Mouse (Mus musculus) retina, postnatal 7 days (tissue): ENCODE measurements around the gene Gpr85.
"Not testable (repeated sequence)": the region's sequence is repeated elsewhere in the genome, so short reads cannot be mapped to it uniquely, and the experiment has no call there.

Experiments used
- DNase-seq: peaks from one replicate; pipeline ENCODE4 v3.0.0-alpha.2; 2012; ENCODE audit warnings: low read depth, low spot score

Gene Gpr85

GRCm38 (mm10) chr6:13839345-13840054 lies at the start of gene Gpr85:
Gene Gpr85 (minus strand): TSS chr6:13839942.
- DNase-seq = no peak

- no peak for DNase-seq
These were observed 45.3 kb upstream of the Gpr85 start for GRCm38 (mm10) chr6:13884877-13885592.

DNA sequence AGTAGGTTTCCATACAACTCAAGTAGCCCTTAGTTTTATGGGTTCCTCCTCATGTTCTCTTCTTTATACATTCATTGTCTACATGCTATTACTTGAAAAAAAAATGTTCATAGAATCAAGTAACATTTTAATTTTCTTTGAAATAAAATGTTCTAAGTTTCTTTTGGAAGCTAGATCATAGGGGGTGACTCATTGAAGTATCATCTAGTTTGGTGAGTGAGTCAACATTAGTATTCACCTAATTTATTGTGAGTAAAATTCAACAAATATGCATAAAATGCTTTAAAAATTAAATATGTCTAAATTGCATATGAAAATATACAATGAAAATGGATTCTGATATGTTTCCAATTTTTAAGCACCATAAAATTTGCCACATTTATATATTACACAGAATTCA lies 43.2 kb upstream of the Gpr85 start:
- DNase-seq = no peak

GRCm38 (mm10) chr6:13873959-13874358 lies 34.2 kb upstream of the Gpr85 start:
- DNase-seq = no peak

- no peak for DNase-seq
These were observed 32.3 kb upstream of the Gpr85 start for GRCm38 (mm10) chr6:13872076-13872475.

DNA sequence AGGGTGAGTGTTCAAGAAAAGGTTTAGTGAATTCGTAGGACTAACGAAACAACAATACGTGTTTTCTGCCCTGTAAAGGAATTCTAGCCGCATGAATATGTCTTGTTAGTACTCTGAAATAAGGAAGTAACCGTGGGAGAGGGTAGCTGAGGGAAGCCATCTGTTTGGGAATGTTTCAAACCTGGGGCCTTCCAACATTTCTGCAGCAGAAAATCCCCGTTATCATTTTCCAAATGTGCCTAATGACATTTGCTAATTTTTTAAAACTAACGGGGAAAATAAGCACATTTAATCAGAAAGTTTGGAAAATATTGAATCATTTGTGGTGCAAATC lies 31.9 kb upstream of the Gpr85 start:
- no peak for DNase-seq

DNA sequence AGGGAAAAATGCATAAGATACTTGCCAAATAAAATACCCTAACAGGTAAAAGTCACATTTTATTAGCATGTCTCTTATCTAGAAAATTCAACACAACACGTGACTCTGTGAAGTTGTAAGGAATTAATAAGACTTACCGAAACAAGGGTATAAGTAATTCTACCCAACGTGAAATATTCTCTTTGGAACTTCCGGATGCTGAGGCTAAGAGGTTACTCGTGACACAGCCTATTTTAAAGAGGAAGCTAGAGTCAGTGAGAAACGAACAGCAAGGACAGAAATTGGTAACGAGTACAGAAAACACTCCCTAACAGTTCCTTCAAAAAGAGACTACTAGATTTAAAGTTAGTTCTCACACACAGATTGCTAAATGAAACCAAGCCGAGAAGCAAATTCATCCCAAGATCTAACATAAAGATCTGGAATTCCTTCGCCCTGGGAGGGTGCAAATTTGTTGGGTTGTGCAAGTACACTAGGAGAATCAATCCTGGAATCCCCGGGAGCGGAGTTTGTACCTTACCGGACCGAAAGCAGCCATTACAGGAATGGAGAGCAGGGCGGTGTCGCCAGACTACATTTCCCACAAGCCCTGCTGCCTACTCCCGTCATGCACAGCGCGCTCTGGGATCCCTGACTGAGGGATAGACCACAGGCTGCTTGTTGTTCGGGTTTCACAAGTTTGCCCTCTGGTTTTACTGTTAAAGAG lies 31.3 kb upstream of the Gpr85 start, which contains the start of gene 2610001J05Rik:
Gene 2610001J05Rik, minus strand, starts transcription at position 600 of the 706 bp plus-strand sequence.
- peak; percentile 74 for DNase-seq

- no peak for DNase-seq
These were observed 30.6 kb upstream of the Gpr85 start for GRCm38 (mm10) chr6:13870289-13870741.

GRCm38 (mm10) chr6:13860596-13860995 lies 20.9 kb upstream of the Gpr85 start:
- no peak for DNase-seq

- DNase-seq = no peak
These were observed 20.3 kb upstream of the Gpr85 start for GRCm38 (mm10) chr6:13859877-13860585.

DNA sequence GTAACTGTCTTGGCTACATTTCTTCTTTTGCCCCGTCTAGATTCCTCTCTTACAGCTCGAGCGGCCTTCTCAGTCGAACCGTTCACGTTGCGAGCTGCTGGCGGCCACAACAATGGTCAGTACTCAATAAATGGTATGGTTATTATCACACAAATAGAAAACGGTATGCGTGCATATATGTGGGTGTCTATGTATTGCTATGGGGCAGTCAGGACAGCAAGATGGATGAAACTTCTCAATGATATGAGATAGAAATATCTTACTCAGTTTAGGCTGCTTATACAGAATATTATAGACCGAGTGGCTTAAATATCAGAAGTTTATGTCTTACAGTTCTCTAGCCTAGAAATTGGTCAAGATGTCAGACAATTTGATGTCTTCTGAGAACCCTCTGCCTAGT lies 14.5 kb upstream of the Gpr85 start:
- DNase-seq = no peak

DNA sequence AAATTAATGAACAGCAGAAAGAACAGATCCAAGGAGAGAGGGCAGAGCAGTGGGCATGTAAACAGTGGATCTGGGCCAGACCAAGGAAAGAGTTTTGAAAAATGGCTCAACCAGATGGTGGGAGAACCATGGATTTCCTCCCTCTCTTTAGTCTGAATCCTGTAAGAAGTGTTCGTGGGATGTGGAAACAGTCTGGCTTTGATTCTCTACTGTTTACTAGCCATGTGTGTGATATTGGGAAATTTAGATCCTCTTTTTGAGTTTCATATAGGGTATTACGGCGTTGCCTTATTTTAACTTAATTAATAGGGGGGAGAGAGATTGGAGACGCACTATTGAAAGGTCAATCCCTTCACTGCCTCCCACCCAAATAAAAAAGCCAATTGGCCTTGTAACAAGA lies 13.5 kb upstream of the Gpr85 start:
- no peak for DNase-seq

- not testable (repeated sequence) for DNase-seq
These were observed 6.3 kb upstream of the Gpr85 start for GRCm38 (mm10) chr6:13846031-13846430.

DNA sequence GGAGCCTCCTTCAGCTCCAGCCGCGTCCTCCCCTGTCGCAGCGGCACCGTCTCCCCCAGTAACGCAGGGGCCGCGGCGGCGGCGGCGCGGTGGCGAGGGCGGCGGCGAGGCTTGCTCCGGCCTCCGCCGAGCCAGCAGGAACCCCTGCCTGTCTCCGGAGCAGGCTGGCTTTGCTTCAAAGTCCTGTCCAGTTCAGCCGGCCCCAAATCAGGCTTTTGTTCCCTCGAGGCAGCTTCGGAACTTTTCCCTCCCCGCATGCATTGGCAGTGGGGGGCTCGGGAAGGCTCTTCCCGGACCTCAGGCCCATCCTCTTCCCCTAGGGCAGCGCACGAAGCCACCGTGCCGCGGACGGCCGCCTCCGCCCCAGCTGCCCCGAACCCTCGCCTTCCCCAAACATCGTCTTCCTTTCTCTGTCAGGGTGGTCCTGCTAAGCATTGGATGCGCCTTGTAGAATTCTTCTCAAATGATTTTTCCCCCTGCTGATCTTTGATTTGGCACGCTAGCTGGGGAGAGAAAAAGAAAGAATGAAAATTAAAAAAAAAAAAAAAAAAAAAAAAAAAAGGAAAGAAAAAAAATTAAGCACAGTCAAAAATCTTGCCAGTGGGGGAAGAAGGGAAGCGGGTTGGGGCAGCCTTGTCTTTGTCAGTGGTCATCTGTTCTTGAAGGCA lies 931 bp downstream of the Gpr85 start:
- peak; percentile 53 for DNase-seq

- DNase-seq = no peak
These were observed 1.6 kb downstream of the Gpr85 start for GRCm38 (mm10) chr6:13837916-13838676.

DNA sequence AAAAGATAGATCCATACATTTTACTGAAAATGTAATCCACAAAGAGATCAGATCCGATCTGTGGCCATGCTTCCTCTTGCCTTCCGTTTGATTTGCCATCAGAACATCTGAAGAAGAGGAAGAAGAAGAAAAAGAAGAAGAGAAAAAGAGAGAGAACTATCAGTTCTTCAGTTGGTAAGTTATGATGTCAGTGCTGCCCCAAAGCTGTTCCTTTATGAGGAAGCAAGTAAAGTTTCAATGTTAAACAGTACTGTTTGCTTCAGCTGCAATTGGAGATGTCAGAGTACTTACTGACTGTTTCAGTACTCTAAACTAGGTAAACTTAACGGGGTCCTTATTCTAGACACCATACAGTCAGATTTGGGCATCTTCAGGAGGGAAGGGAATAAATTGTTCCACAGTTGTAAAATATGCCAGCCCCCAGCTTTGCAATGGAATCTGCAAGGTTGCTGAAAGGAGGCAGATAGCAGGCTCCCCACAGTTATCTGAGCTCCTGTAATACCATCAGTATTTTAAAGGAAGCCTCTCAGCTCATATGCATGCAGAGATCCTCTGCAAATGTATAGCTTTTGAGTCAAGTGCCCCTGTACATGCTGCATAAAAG lies 2.7 kb downstream of the Gpr85 start:
- DNase-seq = no peak

DNA sequence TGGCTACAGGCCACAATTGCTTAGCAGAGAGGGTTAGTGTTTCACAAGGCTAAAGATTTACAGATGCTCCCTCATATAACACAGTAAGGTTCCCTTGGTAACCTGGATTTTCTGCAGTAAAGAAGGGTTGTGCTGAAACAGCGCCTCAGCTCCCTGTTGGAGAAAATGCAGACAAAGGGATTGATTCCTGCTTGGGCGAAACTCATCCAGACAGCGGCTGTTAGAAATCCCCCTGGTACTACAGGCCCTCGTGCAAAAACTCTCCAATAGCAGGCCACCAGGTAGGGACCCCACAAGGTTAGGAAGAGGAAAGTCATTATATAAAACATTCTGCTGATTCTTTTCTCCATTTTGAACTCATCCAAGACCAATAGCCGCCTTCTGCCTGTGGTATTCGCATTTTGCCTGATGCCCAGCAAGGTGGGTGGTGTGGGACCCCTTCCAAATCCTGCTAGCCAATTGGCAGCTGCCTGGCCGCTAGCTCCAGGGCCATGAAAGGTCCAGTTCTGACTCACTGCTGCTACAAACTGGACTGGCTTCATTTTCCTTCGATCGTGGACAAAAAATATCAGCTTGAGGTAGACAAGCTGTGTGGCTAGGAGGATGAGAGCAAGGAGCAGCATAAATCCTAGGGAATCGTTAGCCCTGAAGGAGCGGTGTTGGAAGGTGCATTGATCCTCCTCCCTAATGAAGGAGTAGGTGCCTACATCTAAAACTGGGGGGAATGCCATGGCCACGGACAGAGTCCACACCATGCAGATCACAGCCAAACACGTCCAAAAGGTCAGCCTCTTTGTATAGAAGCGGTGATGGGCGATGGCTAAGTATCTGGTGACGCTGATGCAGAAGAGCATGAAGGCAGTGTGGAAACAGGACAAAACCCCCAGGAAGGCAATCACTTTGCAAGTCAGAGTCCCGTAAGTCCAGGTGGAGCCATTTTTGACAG lies 3.7 kb downstream of the Gpr85 start:
- DNase-seq = no peak

- DNase-seq = no peak
These were observed 7.0 kb downstream of the Gpr85 start for GRCm38 (mm10) chr6:13832770-13833169.

GRCm38 (mm10) chr6:13828877-13829276 lies 10.9 kb downstream of the Gpr85 start:
- DNase-seq = no peak
